Mouse (Mus musculus) neutrophil, adult 5-6 weeks (primary cell): ENCODE results near the gene Ccdc77. TPM values are rescaled to one million over a fixed set of nuclear protein-coding genes. Genes with fewer than 3 reads are reported as not detected.
"Not testable (repeated sequence)": the region's sequence is repeated elsewhere in the genome, so short reads cannot be mapped to it uniquely, and the experiment has no call there.

ENCODE experiments used
- ATAC-seq: fragments of 151-379, 151-347 bp; 2 replicates; pipeline ENCODE4 v1.8.0; 2017; ENCODE audit warnings: mild to moderate bottlenecking, moderate TSS enrichment; ENCODE audit not compliant: insufficient number of reproducible peaks, poor library complexity, low FRiP score, severe bottlenecking; ENCODE audit errors: extremely low read depth
- total RNA-seq: library from RNA; stranded (forward); fragments of 200-1000 nt; gene quantifications from 2 replicates; pipeline ENCODE4 v1.2.3, GENCODE M21; 2017

Gene Ccdc77
- total RNA-seq, 1 experiment from 2014 or later: 24.7 TPM

DNA sequence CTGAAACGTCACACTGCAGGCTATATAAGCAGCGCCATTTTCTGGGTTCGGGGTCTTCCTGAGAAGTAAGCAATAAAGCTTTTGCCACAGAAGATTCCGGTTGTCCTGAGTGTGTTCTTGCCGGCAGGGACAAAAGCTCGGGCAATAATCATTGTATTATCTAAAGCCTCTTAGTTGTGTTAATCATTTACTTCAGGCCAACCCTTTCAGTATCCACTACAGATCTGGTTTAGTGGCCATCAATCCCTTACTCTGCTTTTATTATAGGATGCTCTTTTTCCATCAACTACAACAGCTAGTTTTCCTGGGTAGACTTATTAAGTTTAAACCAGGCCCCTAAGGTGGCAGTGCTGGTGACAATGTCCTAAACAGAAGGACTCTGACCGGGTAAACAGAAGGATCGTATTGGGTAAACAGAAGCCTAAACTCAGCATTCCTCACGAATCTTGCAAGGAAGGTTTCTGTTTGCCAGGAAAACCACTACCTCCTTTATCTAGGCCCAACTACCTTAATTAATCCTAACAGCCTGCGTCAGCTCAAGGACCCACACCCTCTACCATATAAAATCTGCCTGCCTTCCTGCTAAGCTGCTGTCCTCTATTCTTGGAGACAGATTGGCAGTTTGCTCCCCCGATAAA is 45.8 kb downstream of the Ccdc77 start:
- ATAC-seq: no peak

DNA sequence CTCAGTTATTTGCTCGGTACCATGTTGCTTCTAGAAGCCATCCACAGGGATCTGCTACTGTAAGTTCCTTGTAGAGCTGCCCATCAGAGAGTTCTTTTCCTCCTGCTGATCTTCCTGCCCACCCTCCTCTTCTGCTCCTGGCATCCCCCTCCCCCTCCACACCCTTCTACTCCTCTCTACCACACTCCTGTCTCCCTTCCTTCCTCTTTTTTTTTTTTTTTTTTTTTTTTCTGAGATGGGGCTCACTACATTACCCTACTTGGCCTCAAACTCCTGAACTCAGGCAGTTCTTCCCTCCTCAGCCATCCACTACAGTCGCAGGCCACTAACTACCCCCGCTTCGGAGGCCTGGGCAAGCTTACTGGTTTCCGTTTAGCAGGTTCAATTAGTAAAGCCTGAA is 51.7 kb downstream of the Ccdc77 start:
- ATAC-seq: no peak

DNA sequence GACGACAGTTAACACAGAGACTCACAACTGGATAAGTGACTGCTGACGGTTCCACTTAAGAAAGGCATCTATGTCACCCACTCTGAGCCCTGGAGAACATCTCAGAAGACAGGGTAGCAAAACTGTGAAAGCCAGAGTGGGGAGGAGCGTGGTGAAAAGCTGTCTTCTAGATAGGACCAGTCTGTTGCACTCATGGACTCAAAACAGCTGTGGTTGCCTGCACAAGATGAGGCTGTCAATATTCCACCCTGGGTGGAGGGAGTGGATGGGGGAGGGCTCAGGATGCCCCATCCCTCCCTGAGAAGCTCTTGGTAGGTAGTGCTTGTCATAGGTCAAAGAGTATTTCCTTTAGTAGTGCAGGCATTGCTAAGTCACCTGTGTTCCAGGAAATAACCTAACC is 54.4 kb downstream of the Ccdc77 start:
- no peak for ATAC-seq

DNA sequence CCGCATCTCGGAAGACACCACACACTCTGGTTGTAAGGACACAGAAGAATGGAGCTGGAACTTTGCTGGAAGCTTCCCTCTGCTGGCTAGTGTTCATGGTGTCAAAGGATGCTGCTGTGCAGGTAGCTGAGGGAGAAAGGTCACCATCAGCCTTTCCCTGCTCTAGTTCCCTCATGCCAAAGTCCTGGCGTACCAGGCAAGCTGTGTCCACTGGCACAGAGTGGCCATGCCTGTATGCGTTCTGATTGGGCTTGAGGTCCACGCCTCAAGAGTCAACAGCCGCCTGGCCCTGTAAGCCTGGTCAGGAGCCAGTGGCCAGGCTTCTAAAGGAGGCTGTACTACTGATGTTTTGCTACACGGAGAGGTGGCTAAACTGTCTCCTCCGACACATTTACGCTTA is 54.8 kb downstream of the Ccdc77 start:
- ATAC-seq: no peak

DNA sequence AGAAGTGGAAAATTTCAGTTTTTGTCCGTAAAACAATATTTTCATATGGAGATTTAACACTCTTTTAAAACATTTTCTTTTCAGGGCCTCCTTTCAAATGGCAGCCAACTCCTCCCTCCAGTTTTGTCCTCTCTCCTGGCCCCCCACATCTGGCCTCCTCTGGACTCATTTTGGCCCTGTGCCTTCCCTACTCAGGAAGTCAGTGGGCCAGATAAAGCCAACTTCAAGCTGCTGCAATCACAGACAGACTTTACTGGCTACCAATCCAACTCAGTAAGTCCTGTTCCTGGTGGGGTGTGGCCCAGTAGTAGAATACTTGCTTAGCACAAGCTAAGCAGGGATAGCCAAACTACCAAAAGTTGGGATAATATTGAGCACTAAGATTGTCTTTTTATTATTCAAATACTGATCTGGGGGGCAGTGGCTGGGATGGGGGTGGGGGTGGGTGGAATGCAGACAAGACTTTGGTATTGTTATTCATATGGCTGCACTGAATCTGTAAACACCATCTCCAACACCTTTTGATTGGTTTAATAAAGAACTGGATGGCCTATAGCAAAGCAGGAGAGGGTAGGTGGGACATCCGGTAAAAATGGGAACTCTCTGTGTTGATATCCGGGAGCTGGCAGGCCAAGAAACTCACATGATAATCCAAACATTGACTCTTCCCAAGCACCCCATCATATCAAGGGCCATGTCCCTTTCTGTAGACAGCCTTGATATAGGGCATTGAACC is 57.1 kb downstream of the Ccdc77 start:
- no peak for ATAC-seq

DNA sequence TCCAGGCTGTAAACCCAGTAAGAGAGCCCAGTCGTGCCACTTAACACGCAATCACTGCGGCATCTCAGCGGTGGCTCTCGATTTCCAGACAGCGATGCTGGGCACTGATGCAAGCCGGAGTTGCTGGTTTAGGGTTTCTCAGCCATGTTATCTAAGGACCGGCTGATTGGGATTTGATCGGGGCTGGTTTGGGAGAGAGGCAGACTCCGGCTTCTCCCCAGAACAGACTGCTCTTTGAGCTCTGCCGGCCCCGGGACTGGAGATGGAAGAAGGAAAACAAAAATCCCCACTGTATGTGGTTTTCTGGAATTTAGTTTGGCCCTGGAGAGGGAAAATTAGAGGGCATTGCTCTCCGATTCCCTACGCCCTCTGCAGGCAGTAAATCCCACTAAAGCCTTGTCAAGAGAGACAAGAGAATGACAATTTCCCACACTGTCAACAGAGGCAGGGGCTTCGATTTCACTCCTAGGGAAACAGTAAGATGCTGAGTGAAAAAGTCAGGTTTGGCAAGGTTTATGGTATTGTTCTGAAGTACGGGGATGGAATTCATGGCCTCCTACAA is 61.3 kb downstream of the Ccdc77 start:
- ATAC-seq: no peak

DNA sequence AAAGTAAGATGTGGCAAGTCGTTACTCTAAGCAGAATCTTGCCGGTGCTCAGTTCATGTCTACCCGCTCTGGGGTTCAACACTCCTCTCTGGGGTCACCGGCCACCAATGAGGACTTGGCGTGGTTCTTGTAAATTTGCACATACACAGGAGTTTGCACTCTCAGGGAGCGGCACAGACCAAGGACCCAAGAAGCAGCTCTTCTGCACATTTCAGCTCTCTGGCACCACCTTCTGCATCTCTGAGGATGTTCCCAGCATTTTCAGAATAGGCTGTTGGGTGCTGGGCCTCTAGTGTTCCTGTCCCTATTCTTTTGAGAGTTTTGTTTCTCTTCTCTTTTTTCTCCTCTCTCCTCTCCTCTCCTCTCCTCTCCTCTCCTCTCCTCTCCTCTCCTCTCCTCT is 63.0 kb downstream of the Ccdc77 start:
- ATAC-seq: no peak

DNA sequence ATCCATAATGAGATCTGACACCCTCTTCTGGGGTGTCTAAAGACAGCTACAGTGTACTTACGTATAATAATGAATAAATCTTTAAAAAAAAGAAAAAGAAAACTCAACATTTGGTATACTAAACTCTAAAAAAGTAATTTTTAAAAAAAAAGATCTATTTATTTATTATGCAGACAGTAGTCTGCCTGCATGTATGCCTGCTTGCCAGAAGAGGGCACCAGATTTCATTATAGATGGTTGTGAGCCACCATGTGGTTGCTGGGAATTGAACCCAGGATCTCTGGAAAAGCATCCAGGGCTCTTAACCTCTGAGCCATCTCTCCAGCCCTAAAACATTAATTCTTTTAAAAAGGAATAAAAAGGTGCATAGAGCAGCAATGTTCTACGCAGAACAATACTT is 67.6 kb downstream of the Ccdc77 start:
- ATAC-seq: not testable (repeated sequence)

DNA sequence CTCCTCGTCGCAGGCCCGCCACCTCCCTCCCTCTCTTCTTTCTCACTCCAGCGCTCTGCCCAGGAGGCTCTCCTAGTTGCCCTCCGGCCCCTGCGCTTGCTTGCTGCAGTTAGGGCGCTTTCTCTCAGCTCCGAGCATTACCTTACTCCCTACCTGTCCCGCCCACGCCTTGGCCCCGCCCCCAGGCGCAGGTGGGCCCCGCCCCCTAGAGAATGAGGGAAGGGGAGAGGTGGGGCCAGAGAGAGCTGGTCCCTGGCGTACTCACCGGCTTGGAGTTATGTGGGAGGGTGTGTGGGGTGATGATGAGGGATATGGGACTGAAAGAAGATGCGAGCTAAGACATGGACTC is 69.4 kb downstream of the Ccdc77 start:
- no peak for ATAC-seq

DNA sequence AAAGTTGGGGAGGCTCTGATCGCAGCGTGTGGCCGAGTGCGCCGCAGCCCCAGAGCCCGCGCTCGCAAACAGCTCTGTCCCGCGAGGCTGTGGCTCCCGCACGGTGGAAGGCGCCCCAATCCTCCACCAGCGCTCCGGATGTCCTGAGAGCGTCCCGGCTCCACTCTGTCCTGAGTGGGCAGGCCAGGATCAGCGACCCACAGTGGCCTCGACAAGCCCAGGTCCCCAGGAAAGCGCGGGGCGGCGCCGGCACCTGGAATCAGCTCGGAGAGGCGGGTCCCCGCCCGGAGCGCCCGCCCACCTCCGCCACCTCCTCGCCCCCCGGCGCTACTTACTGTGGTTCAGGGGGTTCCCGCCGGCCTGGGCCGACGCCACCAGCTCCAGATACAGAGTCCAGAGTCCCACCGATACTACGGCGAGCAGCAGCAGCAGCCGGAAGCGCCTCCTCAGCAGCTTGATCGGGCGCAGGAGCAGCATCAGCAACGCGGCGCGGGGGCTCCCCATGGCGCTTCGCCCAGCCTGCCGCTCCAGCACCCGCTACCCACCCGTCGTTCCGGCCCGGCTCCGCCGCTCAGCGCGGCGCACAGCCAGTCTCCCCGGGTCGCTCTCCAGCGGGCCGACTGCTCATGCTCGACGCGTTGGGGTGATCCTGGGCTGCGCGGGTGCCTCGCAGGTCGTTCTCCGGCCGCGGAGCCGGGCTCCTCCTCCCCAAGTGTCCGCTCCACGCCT is 70.0 kb downstream of the Ccdc77 start, which contains the start of the genes D330020A13Rik and B4galnt3:
TSS of gene D330020A13Rik (plus strand) at position 309 of the 729 bp plus-strand sequence.
TSS of gene B4galnt3 (minus strand) at position 504 of the 729 bp plus-strand sequence.
- no peak for ATAC-seq

DNA sequence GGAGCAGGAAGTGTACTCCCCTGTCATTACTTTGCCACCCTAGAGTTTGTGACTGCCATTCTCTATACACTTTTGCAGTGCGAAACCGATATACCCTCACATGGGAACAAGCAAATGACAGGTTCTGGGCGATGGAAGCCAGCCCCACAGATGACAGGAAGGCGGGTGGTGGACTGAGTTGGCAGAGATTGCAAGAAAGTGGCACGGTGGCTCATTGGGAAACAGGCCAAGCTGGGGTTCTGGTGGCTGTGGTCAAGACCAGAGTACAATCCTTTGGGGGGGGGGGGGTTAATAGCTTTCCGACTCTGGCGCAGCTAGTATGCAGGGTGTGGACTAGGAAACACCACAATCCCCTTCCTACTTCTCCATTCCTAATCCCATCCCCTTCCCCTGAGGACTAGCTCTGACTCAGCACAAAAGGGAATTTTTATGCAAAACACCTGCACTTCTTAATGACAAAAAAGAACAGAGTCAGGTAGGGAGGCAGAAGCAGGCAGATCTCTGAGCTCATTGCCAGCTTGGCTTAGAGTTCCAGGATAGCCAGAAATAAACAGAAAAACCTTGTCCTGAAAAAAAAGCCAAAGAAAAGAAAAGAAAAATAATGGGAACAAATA is 72.7 kb downstream of the Ccdc77 start:
- ATAC-seq: no peak

DNA sequence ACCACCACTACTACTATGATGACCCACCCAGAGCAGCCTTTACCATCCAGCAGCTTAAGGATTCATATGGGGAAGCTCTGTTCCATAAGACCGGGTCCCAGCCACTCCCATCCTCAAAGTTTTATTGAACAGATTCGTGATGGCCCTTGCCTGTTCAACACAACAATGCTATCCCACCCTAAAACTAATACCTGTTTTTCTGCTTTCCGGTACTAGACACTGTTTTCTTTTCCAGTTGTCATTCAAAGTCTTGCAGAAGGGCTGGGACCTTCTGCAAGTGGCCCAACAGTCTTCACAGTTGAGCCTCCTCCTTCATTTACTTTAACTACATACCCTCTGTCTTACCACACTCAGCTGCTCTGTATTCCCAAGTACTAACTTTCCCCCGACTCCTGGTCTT is 74.7 kb downstream of the Ccdc77 start:
- ATAC-seq: no peak

DNA sequence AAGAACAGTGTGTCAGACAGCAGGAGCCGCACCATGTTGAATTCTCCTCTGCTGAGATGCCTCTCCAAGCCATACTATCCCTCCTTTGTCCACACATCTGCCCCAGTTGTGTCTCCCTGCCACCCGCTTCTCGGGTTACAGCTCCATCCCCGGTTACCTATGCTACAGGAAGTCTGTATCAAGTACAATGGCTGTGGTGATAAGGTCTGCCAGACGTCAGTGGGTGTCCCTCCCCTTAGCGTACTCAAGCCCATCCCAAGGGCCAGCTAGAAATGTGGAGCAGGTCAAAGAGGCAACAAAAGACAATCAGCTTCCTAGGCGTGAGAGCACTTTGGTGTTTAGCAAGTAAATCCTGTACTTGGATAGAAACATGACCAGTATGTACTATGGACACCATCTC is 75.6 kb downstream of the Ccdc77 start:
- ATAC-seq: no peak

DNA sequence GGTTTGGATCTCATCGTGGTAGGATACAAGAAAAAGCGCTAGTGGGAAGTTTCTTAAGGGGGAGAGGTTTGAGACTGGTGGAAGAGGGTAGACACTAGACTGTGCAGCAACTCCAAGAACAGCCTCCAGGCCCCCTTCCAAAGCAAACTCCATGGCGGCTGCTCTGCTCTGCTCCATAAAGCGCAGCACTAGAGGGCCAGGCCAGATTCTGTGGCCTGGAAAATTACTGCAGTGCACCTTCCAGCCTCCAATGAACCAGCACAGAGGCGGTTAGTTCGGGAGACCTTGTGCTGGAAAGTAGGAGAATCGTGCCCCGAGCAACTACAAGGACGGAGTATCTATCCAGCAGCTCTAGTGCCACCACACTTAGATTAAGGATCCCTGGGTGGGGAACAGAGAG is 76.9 kb downstream of the Ccdc77 start:
- no peak for ATAC-seq

DNA sequence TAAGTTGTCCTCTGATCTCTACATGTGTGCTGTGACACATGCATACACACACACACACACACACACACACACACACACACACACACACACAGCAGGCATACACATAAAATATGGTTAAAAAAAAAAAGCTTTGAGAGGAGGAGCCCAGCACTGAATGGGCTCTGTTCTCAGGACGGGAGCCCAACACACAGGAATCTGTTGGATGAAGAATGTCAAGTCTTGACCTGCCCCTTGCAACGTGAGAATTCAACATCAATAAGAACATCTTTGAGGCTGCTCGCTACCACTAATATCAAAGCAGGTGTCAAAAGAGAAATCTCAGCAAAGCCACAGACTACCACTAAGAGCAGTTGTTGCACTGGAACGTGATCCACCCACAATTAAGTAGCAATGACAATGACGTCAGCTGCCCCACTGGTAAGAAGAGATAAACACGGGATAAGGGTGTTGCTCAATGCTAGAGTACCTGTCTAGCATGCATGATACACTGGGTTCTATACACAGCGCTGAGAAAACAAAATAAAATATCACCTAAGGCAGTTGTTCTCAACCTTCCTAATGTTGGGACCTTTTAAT is 87.2 kb downstream of the Ccdc77 start:
- no peak for ATAC-seq

DNA sequence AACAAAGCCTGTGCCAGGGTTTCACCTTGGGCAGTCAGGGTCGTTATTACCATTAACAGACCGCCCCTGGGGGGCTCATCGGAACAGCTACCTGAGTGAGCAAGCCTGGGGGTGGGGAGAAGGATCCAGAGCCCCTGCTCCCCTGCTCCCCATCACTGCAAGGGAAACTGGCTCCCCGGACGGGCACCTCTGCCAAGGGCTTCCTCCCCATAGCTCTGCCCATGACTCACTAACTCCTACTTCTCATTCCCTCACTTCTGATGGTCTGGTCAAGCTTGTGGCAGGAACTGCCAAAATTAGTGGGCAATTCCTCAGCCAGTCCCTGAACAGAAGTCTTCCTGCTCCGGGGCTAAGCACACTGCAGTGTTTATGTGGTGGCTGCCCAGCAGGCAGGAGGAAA is 88.9 kb downstream of the Ccdc77 start:
- ATAC-seq: no peak

DNA sequence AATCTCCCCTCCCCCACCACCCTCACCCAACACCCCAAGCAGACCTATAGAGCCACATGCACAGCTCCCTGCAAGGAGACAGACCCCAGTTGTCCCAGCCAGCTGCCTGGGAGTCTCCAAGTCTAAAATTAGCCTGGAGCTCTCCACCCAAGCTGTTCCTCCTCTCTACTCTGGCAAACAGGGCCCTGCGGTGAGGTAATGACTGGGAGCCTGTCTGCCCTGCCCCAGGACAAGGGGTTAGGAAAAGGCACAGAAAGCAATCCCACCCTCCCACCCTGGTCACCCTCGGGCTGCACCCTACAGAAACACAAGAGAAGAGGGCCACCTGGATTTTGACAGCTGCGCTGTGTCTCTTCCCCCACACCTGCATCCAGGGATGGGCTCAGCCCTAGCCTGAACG is 89.3 kb downstream of the Ccdc77 start:
- ATAC-seq: no peak
